Mouse (Mus musculus) left cerebral cortex, postnatal 4 days (tissue): ENCODE measurements around the gene Ercc6l. TPM values are rescaled to one million over a fixed set of nuclear protein-coding genes. Genes with fewer than 3 reads are reported as not detected.
"Not testable (repeated sequence)": the region's sequence is repeated elsewhere in the genome, so short reads cannot be mapped to it uniquely, and the experiment has no call there.

Experiments used
- DNase-seq: peaks from one replicate; pipeline ENCODE4 v3.0.0-alpha.2; 2022
- intact Hi-C: fragments of 180-260 bp; cut with DNase I; formaldehyde crosslinking; loops from one replicate; pipeline ENCODE4 v1.15.1; 2025
- total RNA-seq, 2 experiments: library from RNA; stranded (reverse); gene quantifications; 2 replicates each; pipeline ENCODE4 v1.2.3; 2021

Gene Ercc6l
- total RNA-seq, 2 experiments from 2014 or later, result 1.0 to 1.1 TPM

DNA sequence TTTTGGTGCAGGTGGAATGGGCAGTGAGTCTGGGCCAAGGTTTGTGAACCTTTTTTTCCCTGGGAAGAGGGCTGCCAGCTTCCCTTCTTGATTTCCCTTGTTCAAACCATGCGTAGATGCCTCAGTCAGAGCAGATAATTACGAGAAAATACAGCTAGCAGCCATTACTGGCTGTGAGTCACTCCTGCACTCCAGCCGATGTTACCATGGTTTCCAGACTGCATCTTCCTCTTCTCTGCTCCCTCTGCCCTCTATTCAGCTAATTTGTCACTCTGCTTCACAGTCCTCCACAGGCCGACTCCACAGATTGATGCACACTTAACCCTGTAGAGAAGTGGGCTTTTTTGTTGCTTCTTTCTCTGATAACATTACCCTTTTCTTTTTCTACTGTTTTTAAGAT is 41.2 kb downstream of the Ercc6l start:
- intact Hi-C loops, result no loop called here

DNA sequence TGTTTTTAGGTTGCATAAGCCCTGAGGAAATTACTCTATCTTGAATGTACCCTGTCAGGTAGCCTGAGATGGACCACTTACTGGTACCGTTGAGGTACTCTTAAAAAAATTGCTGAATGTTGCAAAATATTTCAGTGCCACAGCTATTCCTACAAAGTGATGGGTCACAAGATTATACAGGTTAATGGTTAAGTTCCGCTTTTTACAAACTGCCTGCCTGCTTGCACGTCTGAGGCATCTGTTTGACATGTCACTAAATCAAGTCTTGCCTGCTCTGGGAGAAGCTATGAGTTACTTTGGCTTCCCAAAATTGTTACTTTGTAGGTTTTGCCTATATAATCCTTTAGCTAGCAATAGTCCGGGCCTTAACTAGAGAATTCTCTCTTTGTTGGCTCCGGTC is 47.5 kb downstream of the Ercc6l start:
- DNase-seq, intact Hi-C loops: not testable (repeated sequence)

More for the DNA sequence above, 41.2 kb downstream of the Ercc6l start:
- no peak for DNase-seq

DNA sequence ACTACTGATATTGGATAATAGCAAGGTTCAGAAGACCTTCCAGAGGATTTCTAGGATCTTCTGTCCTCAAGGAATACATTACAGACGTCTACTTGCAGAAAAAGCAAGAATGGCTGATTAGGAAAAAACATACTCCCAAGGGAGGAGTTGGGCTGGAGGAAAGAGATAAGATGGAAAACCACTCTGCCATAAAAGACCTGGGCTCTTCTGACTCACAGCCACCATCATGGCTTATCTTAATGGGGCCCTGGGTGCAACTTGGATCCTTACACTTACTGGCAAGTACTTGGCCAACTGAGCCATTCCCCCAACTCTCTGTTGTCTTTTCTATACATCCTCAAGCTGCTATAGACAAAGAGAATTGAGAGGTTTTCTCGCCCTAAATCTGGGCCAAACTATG is 53.1 kb downstream of the Ercc6l start:
- intact Hi-C loops, DNase-seq: not testable (repeated sequence)

DNA sequence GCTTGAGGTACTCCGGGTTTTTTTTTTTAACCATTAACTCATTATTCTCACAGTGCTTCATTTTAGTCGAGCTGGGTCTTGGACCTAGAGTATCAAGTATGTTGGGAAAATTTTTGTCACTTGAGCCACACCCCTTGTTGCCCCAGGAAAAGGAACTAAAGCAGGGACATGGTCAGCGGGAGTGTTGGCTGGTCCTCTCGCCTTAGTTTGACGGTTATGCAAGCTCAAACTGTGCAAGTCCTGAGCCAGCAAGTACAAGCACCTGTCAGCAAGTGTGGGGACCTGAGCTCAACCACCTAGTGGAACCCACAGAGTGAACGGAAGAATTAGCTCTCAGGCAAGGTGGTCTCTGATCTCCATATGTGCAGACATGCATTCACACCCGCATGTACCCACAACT is 55.0 kb downstream of the Ercc6l start:
- intact Hi-C loops, result no loop called here
- DNase-seq, result no peak

DNA sequence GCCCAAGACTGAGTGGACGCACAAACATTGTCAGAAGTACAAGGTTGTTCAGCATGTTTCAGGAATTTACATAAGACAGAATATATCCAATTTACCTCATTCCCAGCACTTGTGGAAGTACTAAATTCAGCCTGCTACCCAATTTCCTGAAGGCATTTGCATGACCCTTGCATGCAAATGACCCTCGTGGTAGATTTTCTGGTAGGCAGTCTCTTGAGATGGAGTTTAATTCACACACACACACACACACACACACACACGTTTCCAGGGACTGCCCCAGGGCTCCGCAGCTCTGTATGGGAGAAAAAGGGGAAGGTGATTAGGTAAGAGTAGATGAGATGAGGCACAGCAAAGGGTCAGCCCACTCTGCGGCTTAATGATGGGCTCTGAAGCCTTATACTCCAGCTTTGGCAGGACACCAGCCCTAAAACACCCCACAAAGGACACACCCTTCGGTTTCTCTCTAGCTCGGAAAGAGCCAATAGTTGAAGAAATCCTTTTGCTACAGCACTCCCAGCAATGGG is 62.4 kb downstream of the Ercc6l start:
- intact Hi-C loops, result no loop called here
- no peak for DNase-seq

Other genes starting within 250 kb of the Ercc6l start
- gene Rtl5, start 85.8 kb downstream of the Ercc6l start, total RNA-seq, result 10 to 100 TPM; 14.0 to 17.3 TPM
- gene Pin4, start 37.6 kb downstream of the Ercc6l start, total RNA-seq, result 10 to 100 TPM; 19.1 to 23.7 TPM
- 100 to 1,000 TPM; 816 to 965 TPM for gene Rps4x, start 32.3 kb upstream of the Ercc6l start, total RNA-seq
- gene Cited1, start 95.1 kb upstream of the Ercc6l start, total RNA-seq, result 1 to 10 TPM; 2.8 to 3.5 TPM